Mouse (Mus musculus): ENCODE results near the gene C1qtnf7. TPM values are rescaled to one million over a fixed set of nuclear protein-coding genes. Genes with fewer than 3 reads are reported as not detected.

Gene C1qtnf7
- polyA plus RNA-seq, 1 experiment from 2014 or later: not detected

Other genes with a start within 250 kb of the C1qtnf7 start
- gene Cc2d2a, start 146.8 kb downstream of the C1qtnf7 start, polyA plus RNA-seq (2018): 0.23 to 0.43 TPM (median 0.28 TPM) in 3 replicates